Mouse (Mus musculus): Measurements from ENCODE around the gene Vapb.

The Vapb gene

GRCm38 (mm10) chr2:173832828-173833492 lies 95.6 kb downstream of the Vapb start:
- no peak for DNase-seq (ENCODE audit: low spot score in 2 of 2)

Measured in urinary bladder, adult 18-20 months (tissue).